Mouse (Mus musculus) bone marrow, adult 2 months (tissue): ENCODE data around the gene Cd247. TPM values are rescaled to one million over a fixed set of nuclear protein-coding genes. Genes with fewer than 3 reads are reported as not detected.

ENCODE experiments used
- H3K27ac ChIP-seq: fragments of 200-500 bp; 2 replicates; pipeline ENCODE4 v1.5.1; 2012; ENCODE audit warnings: low read depth, mild to moderate bottlenecking, control low read depth, inconsistent platforms, low read length; ENCODE audit not compliant: control insufficient read depth, poor library complexity, insufficient read depth
- H3K4me1 ChIP-seq: fragments of 200-500 bp; 2 replicates; pipeline ENCODE4 v1.6.1; 2011; ENCODE audit warnings: low read length; ENCODE audit not compliant: control insufficient read depth, insufficient read depth
- H3K4me3 ChIP-seq: fragments of 200-500 bp; replicated peaks from 2 replicates; pipeline ENCODE3; 2011; ENCODE audit warnings: mild to moderate bottlenecking, low read depth, low read length, control low read depth; ENCODE audit not compliant: control insufficient read depth
- CTCF ChIP-seq: fragments of 200-500 bp; IDR thresholded peaks from 2 replicates; pipeline ENCODE4 v1.5.1; 2011; ENCODE audit warnings: low read length, control low read depth; ENCODE audit not compliant: control insufficient read depth, insufficient read depth
- POLR2A ChIP-seq: fragments of 200-500 bp; IDR thresholded peaks from 2 replicates; pipeline ENCODE4 v1.6.1; 2011; ENCODE audit warnings: low read depth, mild to moderate bottlenecking, control low read depth, low read length, borderline replicate concordance; ENCODE audit not compliant: control insufficient read depth
- WGBS: fragments of 180-500 bp; shearing (Covaris S2); methylation state at CpG from one replicate; pipeline ENCODE4 v1.1.7; 2018; 5-methylcytosine and 5-hydroxymethylcytosine counted together
- polyA plus RNA-seq: library from polyadenylated mRNA; stranded (reverse); fragments of >200 nt; gene quantifications from 2 replicates; pipeline ENCODE4 v1.2.4, GENCODE M21; 2011; ENCODE audit warnings: low replicate concordance; ENCODE audit not compliant: missing spikeins, insufficient read depth, insufficient read length

Gene Cd247
- polyA plus RNA-seq, 1 experiment: 4.9 TPM

GRCm38 (mm10) chr1:165810633-165811032 lies 22.2 kb downstream of the Cd247 start:
- H3K27ac ChIP-seq: no peak overlapping the region

GRCm38 (mm10) chr1:165811170-165811569 lies 22.7 kb downstream of the Cd247 start:
- Histone ChIP-seq H3K4me3 (no peak overlapping the region), H3K4me1 (no peaks in the 10 kb centered on the region; the same call in 1 of the 2 replicates), H3K27ac (no peak overlapping the region)
- no peak for TF ChIP-seq CTCF
- no peak for TF ChIP-seq POLR2A
- 27% methylated on average over 5 of the region's 5 CpGs for WGBS

More at GRCm38 (mm10) chr1:165810633-165811032, 22.2 kb downstream of the Cd247 start:
- H3K4me1 ChIP-seq: no peaks in the 10 kb centered on the region
- 53% methylated on average over 2 of the region's 2 CpGs for WGBS
- TF ChIP-seq POLR2A: no peak
- TF ChIP-seq CTCF: no peak
- H3K4me3 ChIP-seq: no peak overlapping the region

GRCm38 (mm10) chr1:165812775-165813174 lies 24.3 kb downstream of the Cd247 start:
- 35% methylated on average over 3 of the region's 3 CpGs for WGBS
- no peak for TF ChIP-seq POLR2A
- no peak for TF ChIP-seq CTCF
- Histone ChIP-seq H3K4me1 (peaks cover 2% of the 10 kb centered on the region; the same call in 1 of the 2 replicates), H3K4me3 (no peak overlapping the region), H3K27ac (no peak overlapping the region)

GRCm38 (mm10) chr1:165814116-165814515 lies 25.6 kb downstream of the Cd247 start:
- no peak overlapping the region for H3K27ac ChIP-seq
- 76% methylated on average over 7 of the region's 7 CpGs for WGBS

GRCm38 (mm10) chr1:165814521-165815278 lies 26.2 kb downstream of the Cd247 start:
- WGBS: 56% methylated on average over 14 of the region's 14 CpGs
- Histone ChIP-seq H3K27ac (no peak overlapping the region), H3K4me3 (no peak overlapping the region), H3K4me1 (peaks cover 2% of the 10 kb centered on the region; the same call in 1 of the 2 replicates)
- TF ChIP-seq CTCF (no peak), POLR2A (no peak)

More at GRCm38 (mm10) chr1:165814116-165814515, 25.6 kb downstream of the Cd247 start:
- H3K4me1 ChIP-seq: peaks cover 2% of the 10 kb centered on the region; the same call in 1 of the 2 replicates
- no peak overlapping the region for H3K4me3 ChIP-seq
- TF ChIP-seq CTCF (no peak), POLR2A (no peak)

GRCm38 (mm10) chr1:165816391-165816790 lies 27.9 kb downstream of the Cd247 start:
- TF ChIP-seq CTCF (no peak), POLR2A (no peak)
- Histone ChIP-seq H3K27ac (no peak overlapping the region), H3K4me1 (peaks cover 2% of the 10 kb centered on the region; the same call in 1 of the 2 replicates), H3K4me3 (no peak overlapping the region)
- WGBS: 80% methylated on average over 9 of the region's 9 CpGs

- no peak for TF ChIP-seq CTCF
- TF ChIP-seq POLR2A: no peak
- Histone ChIP-seq H3K4me3 (no peak overlapping the region), H3K27ac (0 out of 2 replicates have a peak overlapping the region, but pooled peaks have one; percentile 12), H3K4me1 (peaks cover 2% of the 10 kb centered on the region; the same call in 1 of the 2 replicates)
- WGBS: 76% methylated on average over 9 of the region's 9 CpGs
Observed at GRCm38 (mm10) chr1:165817264-165817663, 28.8 kb downstream of the Cd247 start.

GRCm38 (mm10) chr1:165818145-165818860 lies 29.8 kb downstream of the Cd247 start:
- H3K4me1 ChIP-seq: peaks cover 2% of the 10 kb centered on the region; the same call in 1 of the 2 replicates
- no peak overlapping the region for H3K4me3 ChIP-seq
- WGBS: 72% methylated on average over 8 of the region's 8 CpGs
- H3K27ac ChIP-seq: peak overlapping the region; percentile 48; the same call in 1 of the 2 replicates
- TF ChIP-seq CTCF (no peak), POLR2A (peak; percentile 11; the same call in 1 of the 2 replicates)
